Mouse (Mus musculus) ZHBTc4 (cell line): ENCODE measurements around the gene Cldn14.

Experiments
- DNase-seq: peaks from one replicate; pipeline ENCODE4 v3.0.0-alpha.2; 2011; ENCODE audit warnings: low read depth, low spot score

Cldn14 gene

GRCm38 (mm10) chr16:93956986-93957385 lies 51.7 kb downstream of the Cldn14 start:
- DNase-seq = no peak

- no peak for DNase-seq
These were observed 61.2 kb downstream of the Cldn14 start for GRCm38 (mm10) chr16:93947396-93947795.

GRCm38 (mm10) chr16:93944301-93944700 lies 64.3 kb downstream of the Cldn14 start:
- no peak for DNase-seq

DNA sequence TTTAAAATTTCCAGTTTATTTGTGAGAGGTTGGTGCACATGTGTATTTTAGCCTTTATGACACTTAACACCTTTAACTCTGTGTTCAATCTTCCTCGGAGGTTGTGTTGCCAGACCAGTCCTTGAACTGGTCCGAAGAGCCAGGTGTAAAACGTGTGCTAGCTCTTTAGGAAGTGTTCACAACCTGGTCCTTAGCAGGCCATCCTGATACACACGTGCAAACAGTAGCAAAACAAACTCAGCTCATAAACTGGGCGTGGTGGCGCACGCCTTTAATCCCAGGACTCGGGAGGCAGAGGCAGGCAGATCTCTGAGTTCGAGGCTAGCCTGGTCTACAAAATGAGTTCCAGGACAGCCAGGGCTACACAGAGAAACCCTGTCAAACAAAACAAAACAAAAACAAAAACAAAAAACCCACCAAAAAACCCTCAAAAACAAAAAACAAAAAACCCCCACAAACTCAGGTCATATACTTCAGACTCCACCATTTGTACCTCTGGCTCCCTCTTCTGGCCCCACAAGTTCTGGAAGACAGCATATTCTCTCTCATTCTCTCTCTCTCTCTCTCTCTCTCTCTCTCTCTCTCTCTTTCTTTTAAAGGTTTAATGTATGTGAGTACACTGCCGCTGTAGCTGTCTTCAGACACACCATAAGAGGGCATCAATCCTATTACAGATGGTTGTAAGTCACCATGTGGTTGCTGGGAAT lies 65.7 kb downstream of the Cldn14 start:
- no peak for DNase-seq

GRCm38 (mm10) chr16:93941781-93942567 lies 66.7 kb downstream of the Cldn14 start:
- DNase-seq = no peak

DNA sequence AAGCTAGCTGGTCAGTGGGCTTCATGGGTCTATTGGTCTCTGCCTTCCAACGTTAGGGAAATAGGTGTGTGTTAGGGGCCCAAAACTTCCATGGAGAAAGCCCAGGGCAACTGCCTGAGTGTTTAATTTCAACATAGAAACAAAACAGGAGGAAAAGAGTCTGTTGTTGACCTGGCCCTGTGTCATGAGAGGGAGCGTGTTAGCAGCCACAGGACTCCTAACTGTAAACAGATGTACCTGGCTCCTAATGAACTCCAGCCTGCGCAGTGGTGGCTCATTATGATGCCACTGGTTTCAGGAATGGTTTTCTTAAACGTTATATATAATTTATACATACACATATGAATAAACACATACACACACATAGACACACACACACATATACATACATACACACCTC lies 68.7 kb downstream of the Cldn14 start:
- no peak for DNase-seq

DNA sequence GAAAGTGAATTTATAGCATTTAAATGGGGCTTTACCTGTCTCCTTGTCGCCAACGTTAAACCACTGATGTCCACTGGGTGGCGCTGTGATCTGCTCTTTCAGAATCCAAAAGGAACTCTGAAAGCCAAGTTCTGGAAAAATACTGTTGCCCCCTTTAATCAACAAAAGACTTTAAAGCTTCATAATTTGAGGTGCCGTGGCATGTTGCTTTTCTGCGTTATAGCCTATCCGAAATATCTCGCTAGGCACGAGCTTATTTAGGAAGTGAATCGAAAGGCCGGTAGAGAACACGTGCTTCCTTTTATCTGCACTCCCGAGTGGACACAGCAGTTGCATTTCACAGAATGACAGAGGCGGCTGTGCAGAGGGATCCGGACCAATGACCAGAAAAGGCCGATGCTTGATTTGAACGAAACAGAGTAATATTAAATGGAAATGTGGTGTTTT lies 70.2 kb downstream of the Cldn14 start:
- peak; percentile 80 for DNase-seq

DNA sequence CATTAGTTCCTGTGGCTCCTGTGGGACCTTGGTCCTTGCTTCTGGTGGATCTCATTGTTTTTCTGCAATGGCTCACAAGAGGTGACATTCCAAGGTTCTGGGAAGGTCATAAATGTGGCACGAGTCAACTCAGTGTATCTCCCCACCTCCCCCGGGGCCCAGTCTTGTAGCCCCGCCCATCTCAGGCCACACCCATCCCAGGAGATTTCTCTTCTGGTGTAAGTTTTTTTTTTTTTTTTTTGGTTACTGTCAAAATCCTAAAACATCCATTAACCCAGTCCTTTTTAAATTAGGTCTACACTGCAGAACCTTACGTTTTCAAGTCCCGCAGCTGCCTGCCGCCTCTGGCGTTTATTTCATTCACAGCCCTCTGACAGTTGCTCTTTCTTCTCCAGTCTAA lies 73.6 kb downstream of the Cldn14 start:
- DNase-seq = peak; percentile 27

DNA sequence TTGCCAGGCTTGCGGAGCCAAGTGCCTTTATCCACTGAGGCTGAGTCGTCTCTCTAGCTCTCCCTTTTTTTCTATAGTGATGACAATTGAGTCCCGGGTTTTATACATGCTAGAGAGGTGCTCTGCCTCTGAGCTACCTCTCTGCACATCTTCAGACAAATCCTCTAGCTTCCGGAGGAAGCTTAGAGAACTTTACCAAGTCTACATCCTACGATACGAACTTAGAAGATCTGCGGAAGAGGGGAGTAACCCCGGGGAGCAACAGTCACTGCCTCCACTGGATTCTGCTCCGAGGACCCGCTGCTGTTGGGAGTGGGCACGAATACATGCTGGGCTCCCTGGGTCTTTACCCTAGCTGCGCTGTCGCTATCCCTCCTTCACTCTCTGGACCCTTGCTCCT lies 74.0 kb downstream of the Cldn14 start:
- DNase-seq = peak; percentile 31

GRCm38 (mm10) chr16:93932185-93933168 lies 76.2 kb downstream of the Cldn14 start:
- no peak for DNase-seq

GRCm38 (mm10) chr16:93929370-93930032 lies 79.1 kb downstream of the Cldn14 start:
- no peak for DNase-seq

DNA sequence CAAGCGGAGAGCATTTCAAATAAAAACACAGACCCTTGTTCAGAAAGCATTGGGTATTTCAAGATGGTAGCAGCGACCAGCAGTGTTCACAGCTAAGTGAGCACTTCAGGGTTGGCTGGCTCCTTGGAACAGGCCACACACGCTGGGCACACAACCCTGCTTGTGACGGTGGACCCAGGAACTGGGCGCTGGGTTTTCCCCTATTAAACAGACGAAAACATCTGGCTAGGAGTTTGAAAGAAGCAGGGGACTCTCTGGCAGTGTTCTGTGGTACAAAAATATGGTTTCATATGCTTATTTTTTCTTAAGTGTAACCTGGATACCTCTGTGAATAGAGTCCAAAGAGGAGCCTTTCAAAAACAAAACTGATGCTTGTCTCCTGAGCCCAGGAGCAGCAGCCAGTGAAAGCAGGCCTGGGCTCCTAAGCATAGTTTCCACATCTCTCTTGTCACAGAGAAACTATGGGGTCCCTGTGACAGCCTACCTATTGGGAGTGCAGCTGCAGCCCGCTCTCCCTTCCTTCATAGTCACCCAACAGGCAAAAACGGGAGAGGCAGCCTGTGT lies 82.9 kb downstream of the Cldn14 start:
- no peak for DNase-seq

DNA sequence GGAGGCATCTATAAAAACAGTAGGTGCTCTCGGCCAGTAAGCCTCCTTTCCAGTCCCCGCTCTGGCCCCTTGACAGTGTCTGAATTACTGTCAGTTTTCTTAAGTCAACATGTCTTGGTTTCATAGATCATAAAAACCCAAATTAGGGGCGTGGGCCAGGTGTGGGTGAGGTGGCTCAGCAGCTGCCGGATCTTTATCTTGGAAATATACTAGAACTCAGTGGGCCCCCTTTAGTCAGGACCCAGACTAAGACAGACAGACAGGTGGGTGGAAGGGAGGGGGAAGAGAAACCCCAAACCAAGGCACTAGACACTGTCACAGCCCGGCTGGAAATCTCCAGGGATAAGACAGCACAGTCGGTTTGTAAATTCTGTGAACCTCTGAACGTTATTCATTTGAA lies 84.8 kb downstream of the Cldn14 start:
- DNase-seq = no peak

DNA sequence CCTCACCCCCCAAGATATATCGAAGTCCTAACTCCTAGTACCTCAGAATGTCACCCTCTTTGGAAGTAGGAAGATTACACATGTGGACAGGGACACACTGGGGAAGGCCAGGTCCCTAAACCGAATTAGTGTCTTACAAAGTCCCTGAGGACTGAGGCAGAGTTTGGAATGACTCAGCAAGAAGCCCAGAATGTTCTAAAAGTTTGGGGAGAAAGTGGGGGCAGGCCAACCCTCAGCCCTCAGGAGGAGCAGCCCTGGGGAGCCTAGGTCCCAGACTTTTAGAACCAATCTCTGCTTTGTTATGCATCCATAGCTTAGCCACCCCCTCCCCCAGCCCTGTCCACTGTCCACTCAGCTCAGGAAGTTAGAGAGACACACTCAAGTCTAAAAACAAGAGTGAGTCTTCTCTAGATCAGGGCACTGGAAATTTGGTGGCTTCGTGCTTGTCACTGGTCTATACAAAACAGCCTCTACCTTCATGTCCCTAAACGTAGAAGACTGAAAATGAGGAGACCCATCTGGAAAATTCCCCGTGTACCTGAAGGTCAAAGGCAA lies 85.7 kb downstream of the Cldn14 start:
- no peak for DNase-seq

GRCm38 (mm10) chr16:93920673-93921072 lies 88.0 kb downstream of the Cldn14 start:
- DNase-seq = no peak

DNA sequence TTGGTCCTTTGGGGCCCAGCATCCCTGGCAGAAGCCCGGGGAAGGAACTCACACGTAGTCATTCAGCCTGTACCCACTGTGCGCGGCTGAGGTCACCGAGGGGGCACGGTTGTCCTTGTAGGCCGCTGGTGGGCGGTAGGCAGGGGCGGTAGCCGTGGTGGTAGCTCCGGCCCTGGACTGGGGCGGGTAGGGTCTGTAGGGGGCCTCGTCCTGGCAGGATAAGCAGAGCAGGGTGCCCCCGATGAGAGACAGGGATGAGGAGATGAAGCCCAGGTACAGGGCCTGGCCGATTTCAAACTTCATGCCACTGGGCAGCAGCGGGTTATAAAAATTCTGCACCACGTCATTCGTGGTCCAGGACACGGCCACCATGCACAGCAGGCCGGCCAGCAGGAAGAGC lies 89.4 kb downstream of the Cldn14 start:
- no peak for DNase-seq

DNA sequence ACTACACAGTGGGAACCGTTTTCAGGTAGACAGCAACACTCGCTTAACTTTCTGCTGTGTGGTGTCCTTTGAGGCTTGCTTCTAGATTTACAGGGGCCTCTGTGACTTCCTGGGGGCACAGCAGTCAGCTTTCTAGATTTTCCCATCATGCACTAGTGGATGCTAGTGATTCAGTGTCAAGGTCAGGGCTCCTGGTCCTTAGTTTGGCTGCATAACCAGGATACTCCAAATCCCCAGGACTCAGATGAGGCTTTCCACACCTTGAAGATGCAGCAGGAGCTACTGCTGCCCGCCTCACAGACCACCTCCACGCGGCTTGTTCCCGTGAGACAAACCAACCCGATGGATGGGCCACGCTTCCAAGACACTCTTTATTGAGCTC lies 90.0 kb downstream of the Cldn14 start:
- DNase-seq = peak; percentile 38

DNA sequence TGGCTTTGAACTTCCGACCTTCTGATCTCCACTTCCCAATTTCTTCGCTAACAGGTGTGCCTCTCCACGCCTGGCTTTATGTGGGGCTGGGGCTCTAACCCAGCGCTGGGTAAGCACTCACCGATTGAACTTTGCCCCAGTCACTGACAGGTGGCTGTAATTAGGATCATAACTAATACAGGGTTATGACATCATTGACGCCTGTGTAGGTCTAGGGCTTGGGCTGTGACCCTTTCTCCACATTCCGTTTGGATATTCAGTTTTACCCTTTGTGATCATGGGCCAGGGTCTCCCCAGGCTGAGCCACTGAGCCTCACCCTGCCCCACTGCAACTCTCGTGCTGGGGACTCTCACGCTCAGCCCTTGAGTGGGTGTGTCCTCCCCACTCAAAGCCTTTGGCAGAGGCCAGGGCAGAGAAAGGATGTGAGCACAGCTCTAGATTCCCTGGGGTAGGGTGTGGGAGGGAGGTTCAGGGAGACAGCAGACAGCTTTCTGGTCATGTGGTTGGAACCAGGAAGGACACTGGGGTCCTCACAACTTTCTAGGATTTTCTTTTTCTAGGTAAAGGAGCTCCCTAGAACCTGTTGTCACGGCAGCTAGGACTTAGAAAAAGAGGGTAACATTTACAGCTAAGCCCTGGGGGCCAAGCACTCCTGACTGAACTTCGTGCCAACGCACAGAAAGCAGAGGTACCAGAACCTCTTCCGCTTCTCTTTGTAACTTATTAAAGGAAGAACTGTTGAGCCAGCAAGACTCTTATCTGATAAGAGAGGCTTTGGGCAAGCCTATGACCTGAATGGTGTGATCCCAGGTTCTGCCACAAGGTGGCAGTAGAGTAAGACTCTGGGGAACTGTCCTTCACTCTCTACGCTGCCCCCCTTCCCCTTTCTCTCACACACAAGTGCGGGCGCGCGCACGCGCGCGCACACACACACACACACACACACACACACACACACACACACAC lies 90.6 kb downstream of the Cldn14 start:
- peak; percentile 90 for DNase-seq

GRCm38 (mm10) chr16:93915338-93915849 lies 93.2 kb downstream of the Cldn14 start:
- peak; percentile 78 for DNase-seq
